Mouse (Mus musculus) MEL (cell line): ENCODE measurements around the gene Slfn3. TPM values are rescaled to one million over a fixed set of nuclear protein-coding genes. Genes with fewer than 3 reads are reported as not detected.
"Not testable (repeated sequence)": the region's sequence is repeated elsewhere in the genome, so short reads cannot be mapped to it uniquely, and the experiment has no call there.

ENCODE experiments used
- DNase-seq: peaks from one replicate; pipeline ENCODE4 v3.0.0; 2011; ENCODE audit warnings: low read depth, low spot score
- H3K27ac ChIP-seq: 2 replicates; pipeline ENCODE4 v1.5.1; 2012; ENCODE audit warnings: low read depth, mild to moderate bottlenecking, control low read depth, low read length, moderate library complexity; ENCODE audit not compliant: control insufficient read depth
- H3K27me3 ChIP-seq, 2 experiments: fragments of 150-350 bp in 1 of 2; sonication (generic) in 1 of 2; 2 replicates each; pipeline ENCODE4 v1.6.1; 2012; ENCODE audit warnings: low read length in 2 of 2, mild to moderate bottlenecking in 2 of 2, improper control_type of control experiment in 1 of 2, moderate library complexity in 1 of 2; ENCODE audit not compliant: insufficient read depth in 2 of 2, control insufficient read depth in 1 of 2
- H3K36me3 ChIP-seq, 2 experiments: 2 replicates each; pipeline ENCODE4 v1.6.1; 2012 to 2014; ENCODE audit warnings: low read length in 2 of 2, improper control_type of control experiment in 1 of 2, inconsistent platforms in 1 of 2, mild to moderate bottlenecking in 1 of 2; ENCODE audit not compliant: insufficient read depth in 2 of 2, control insufficient read depth in 1 of 2
- H3K4me1 ChIP-seq, 2 experiments: fragments of 150-350 bp in 1 of 2; sonication (generic) in 1 of 2; 2 replicates each; pipeline ENCODE4 v1.6.1; 2012; ENCODE audit warnings: low read length in 2 of 2, improper control_type of control experiment in 1 of 2, mild to moderate bottlenecking in 1 of 2; ENCODE audit not compliant: insufficient read depth in 2 of 2, control insufficient read depth in 1 of 2
- H3K4me3 ChIP-seq, 2 experiments: fragments of 150-350 bp in 1 of 2; sonication (generic) in 1 of 2; 2 replicates each; pipeline ENCODE4 v1.5.1; 2012; ENCODE audit warnings: low read depth in 2 of 2, low read length in 2 of 2, mild to moderate bottlenecking in 2 of 2, moderate library complexity in 2 of 2, control low read depth in 1 of 2, improper control_type of control experiment in 1 of 2; ENCODE audit not compliant: control insufficient read depth in 1 of 2, insufficient read depth in 1 of 2
- H3K79me2 ChIP-seq: 2 replicates; pipeline ENCODE4 v1.6.1; 2012; ENCODE audit warnings: mild to moderate bottlenecking, low read length, moderate library complexity; ENCODE audit not compliant: control insufficient read depth, poor library complexity, insufficient read depth
- H3K9ac ChIP-seq: 2 replicates; pipeline ENCODE4 v1.6.1; 2012; ENCODE audit warnings: low read depth, mild to moderate bottlenecking, control low read depth, low read length, moderate library complexity; ENCODE audit not compliant: control insufficient read depth, poor library complexity, severe bottlenecking
- H3K9me3 ChIP-seq: fragments of 150-350 bp; sonication (generic); replicated peaks from 2 replicates; pipeline ENCODE4 v1.6.1; 2012; ENCODE audit warnings: mild to moderate bottlenecking, low read length, improper control_type of control experiment, moderate library complexity; ENCODE audit not compliant: insufficient read depth
- CHD2 ChIP-seq: IDR thresholded peaks from 2 replicates; pipeline ENCODE4 v1.6.1; 2011; ENCODE audit warnings: low read length, improper control_type of control experiment
- ELF1 ChIP-seq: IDR thresholded peaks from 2 replicates; pipeline ENCODE4 v1.6.1; 2014; ENCODE audit warnings: low read depth, mild to moderate bottlenecking, inconsistent platforms, low read length, improper control_type of control experiment, moderate library complexity
- EP300 ChIP-seq, 2 experiments: IDR thresholded peaks; 2 replicates each; pipeline ENCODE4 v1.6.1; 2011; ENCODE audit warnings: improper control_type of control experiment in 2 of 2, low read length in 2 of 2, low read depth in 1 of 2, mild to moderate bottlenecking in 1 of 2
- KAT2A ChIP-seq: conservative IDR thresholded peaks from 2 replicates; pipeline ENCODE4 v1.6.1; 2012; ENCODE audit warnings: low read depth, low read length, improper control_type of control experiment, inconsistent platforms
- MYC ChIP-seq: IDR thresholded peaks from 2 replicates; pipeline ENCODE4 v1.6.1; 2011; ENCODE audit warnings: low read depth, mild to moderate bottlenecking, low read length, improper control_type of control experiment, moderate library complexity
- SMC3 ChIP-seq: IDR thresholded peaks from 2 replicates; pipeline ENCODE4 v1.6.1; 2011; ENCODE audit warnings: low read depth, low read length, improper control_type of control experiment
- TCF12 ChIP-seq: IDR thresholded peaks from 2 replicates; pipeline ENCODE4 v1.6.1; 2014; ENCODE audit warnings: low read depth, mild to moderate bottlenecking, inconsistent platforms, low read length, improper control_type of control experiment, moderate library complexity
- polyA plus RNA-seq, 2 experiments: library from polyadenylated mRNA; stranded (reverse) in 1 of 2; unstranded in 1 of 2; fragments of >175 nt in 1 of 2; fragments of >200 nt in 1 of 2; gene quantifications; 2 replicates each; pipeline versions ENCODE4 v1.2.1 to v1.2.4; 2012; ENCODE audit warnings: low replicate concordance in 2 of 2, low read depth in 1 of 2; ENCODE audit not compliant: insufficient read length in 2 of 2, insufficient read depth in 1 of 2, missing spikeins in 1 of 2
- total RNA-seq: library from RNA; depleted of rRNA; stranded (reverse); fragments of 300-350 nt; gene quantifications from 2 replicates; pipeline ENCODE4 v1.2.3, GENCODE M21; 2012

The Slfn3 gene
- total and polyA plus RNA-seq, 3 experiments, result 0.23 to 0.35 TPM; not detected in 1

DNA sequence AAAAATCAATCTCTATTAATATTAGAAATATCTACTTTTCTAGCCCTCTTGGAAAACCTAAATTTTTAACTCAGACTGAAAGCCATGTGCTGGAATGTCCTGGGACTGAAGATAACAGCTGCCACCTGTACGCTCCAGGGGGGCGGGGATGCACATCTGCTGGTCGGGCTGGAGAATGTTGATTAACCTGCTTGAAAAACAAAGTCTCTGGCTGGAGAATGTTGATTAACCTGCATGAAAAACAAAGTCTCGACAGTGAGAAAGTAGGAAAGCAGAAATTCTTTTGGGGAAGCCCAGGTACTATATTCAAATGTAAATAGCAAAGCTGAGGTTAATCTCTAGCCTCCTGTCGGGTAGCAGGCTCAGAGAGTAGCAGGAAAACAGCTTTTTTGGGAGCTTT is 42.5 kb downstream of the Slfn3 start:
- Histone ChIP-seq H3K4me1 (peaks cover 11 to 19% of the 10 kb centered on the region in 2 experiments), H3K79me2 (peaks cover 19% of the 10 kb centered on the region), H3K36me3 (peaks cover 17 to 38% of the 10 kb centered on the region in 2 experiments)
- H3K9ac ChIP-seq, H3K27me3 ChIP-seq, H3K9me3 ChIP-seq, H3K4me3 ChIP-seq, DNase-seq, H3K27ac ChIP-seq: not testable (repeated sequence)
- 0 out of 2 replicates have a peak, but pooled peaks have one; percentile 34 for TF ChIP-seq TCF12

- H3K9ac ChIP-seq, H3K79me2 ChIP-seq, DNase-seq, H3K4me3 ChIP-seq, H3K9me3 ChIP-seq, H3K27ac ChIP-seq, H3K27me3 ChIP-seq: not testable (repeated sequence)
- peaks cover 22 to 24% of the 10 kb centered on the region in 2 experiments for H3K36me3 ChIP-seq
- peaks cover 15% of the 10 kb centered on the region in 2 experiments for H3K4me1 ChIP-seq
These were observed 46.3 kb downstream of the Slfn3 start for GRCm38 (mm10) chr11:83237390-83237789.

DNA sequence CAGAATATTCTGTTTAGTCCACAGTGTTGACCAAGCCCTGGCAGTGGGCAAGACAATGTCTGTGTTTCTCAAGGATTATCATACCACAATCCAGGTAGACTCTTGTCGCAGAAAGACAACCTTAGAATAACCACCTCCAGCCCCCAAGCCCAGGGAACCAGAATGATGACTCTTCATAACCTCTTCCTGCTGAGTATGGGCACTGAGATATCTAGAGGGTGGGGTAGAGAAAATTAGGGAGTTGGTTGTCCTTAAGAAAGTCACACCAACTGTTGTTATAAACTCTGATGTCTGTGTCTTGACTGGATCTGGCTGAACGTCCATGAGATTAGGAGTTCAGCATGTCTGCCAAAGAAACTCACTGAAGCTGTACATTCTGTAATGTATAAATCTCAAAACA is 47.3 kb downstream of the Slfn3 start:
- H3K9ac ChIP-seq, result no peak overlapping the region
- H3K27ac ChIP-seq, result peak overlapping the region; percentile 25
- no peaks in the 10 kb centered on the region for H3K9me3 ChIP-seq
- peaks cover 15% of the 10 kb centered on the region in 2 experiments for H3K4me1 ChIP-seq
- H3K79me2 ChIP-seq, result peaks cover 3% of the 10 kb centered on the region; the same call in 1 of the 2 replicates
- peaks cover 22 to 31% of the 10 kb centered on the region in 2 experiments for H3K36me3 ChIP-seq
- no peaks in the 10 kb centered on the region for H3K27me3 ChIP-seq
- H3K4me3 ChIP-seq, result no peak overlapping the region
- no peak for DNase-seq
- TF ChIP-seq KAT2A (no peak), EP300 (IDR thresholded peaks at IDR 0.05; ENCODE audit: low read depth in 1 of 2, low read length in 2 of 2) (0 out of 4 replicates have a peak, but pooled peaks of 1 of the 2 experiments have one; percentile 18)

DNA sequence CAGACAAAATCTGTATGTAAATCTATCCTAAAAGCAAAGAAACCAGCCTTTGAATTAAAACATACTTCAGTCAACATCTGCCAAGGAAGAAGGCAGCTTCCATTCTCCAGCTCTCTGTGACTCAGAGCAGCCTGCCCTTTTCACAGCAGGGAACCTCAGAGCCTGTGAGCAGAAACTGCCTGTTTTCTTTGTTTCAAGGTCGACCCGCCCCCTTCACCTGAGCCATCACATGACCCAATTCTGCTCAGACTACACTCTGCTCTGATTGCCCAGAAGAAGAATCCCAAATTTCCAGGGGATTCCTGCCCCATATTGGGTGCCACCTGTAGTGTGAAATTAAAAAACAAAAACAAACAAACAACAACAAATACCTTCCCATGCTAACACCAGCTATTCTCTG is 48.7 kb downstream of the Slfn3 start:
- no peaks in the 10 kb centered on the region for H3K9me3 ChIP-seq
- H3K79me2 ChIP-seq, result peaks cover 3% of the 10 kb centered on the region; the same call in 1 of the 2 replicates
- H3K4me3 ChIP-seq, result no peak overlapping the region
- DNase-seq, result no peak
- H3K9ac ChIP-seq, result no peak overlapping the region
- no peak overlapping the region for H3K27ac ChIP-seq
- peaks cover 22 to 43% of the 10 kb centered on the region in 2 experiments for H3K36me3 ChIP-seq
- peaks cover 15% of the 10 kb centered on the region in 2 experiments for H3K4me1 ChIP-seq
- H3K27me3 ChIP-seq, result no peaks in the 10 kb centered on the region
- TF ChIP-seq MYC (no peak), SMC3 (no peak), CHD2 (no peak), ELF1 (no peak)

DNA sequence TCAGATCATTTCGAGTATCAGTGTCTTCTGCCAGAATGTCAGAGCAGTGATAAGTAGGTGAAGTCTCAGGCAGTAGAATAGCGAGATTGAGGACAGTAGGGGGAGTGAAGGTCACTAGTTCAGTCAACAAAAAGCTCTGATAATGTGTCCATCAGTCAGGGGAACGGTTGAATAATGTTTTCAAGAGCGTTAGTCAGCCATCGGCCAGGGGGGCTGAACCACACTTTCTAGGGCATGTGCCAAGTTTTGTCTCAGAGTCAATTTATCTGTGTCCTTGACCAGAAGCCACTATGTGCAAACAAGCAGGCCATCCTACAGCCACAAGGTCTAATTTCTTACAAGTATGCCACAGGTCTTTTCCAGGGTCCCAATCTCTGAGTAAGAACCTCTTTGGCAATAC is 66.1 kb downstream of the Slfn3 start:
- not testable (repeated sequence) for H3K4me1 ChIP-seq, H3K9ac ChIP-seq, H3K27ac ChIP-seq, H3K27me3 ChIP-seq, H3K4me3 ChIP-seq, H3K79me2 ChIP-seq, DNase-seq, H3K9me3 ChIP-seq
- peaks cover 10 to 21% of the 10 kb centered on the region in 2 experiments for H3K36me3 ChIP-seq
